Mouse (Mus musculus) gonadal fat pad, adult 2 months (tissue): Measurements from ENCODE around the gene BC055324. TPM values are rescaled to one million over a fixed set of nuclear protein-coding genes. Genes with fewer than 3 reads are reported as not detected.

Experiments used
- DNase-seq: peaks from one replicate; pipeline ENCODE4 v3.0.0-alpha.2; 2012; ENCODE audit warnings: low read depth
- polyA plus RNA-seq: library from polyadenylated mRNA; depleted of rRNA; stranded (reverse); fragments of >200 nt; gene quantifications from 2 replicates; pipeline ENCODE4 v1.2.3, GENCODE M21; 2012

Gene BC055324
- polyA plus RNA-seq, 1 experiment: 1.3 TPM

GRCm38 (mm10) chr1:163953396-163953795 lies 41.2 kb downstream of the BC055324 start:
- no peak for DNase-seq

- DNase-seq: no peak
Measured at GRCm38 (mm10) chr1:163942056-163942455, 52.5 kb downstream of the BC055324 start.

GRCm38 (mm10) chr1:163934591-163934990 lies 60.0 kb downstream of the BC055324 start:
- DNase-seq: no peak

GRCm38 (mm10) chr1:163931801-163932200 lies 62.8 kb downstream of the BC055324 start:
- DNase-seq: no peak

GRCm38 (mm10) chr1:163930458-163930794 lies 64.2 kb downstream of the BC055324 start:
- DNase-seq: no peak

- DNase-seq: peak; percentile 38
Measured at GRCm38 (mm10) chr1:163929636-163930457, 64.7 kb downstream of the BC055324 start.

- no peak for DNase-seq
Measured at GRCm38 (mm10) chr1:163928846-163929245, 65.8 kb downstream of the BC055324 start, which contains the start of gene Scyl3. Gene Scyl3, plus strand, starts transcription at chr1:163929100.

- DNase-seq: no peak
Measured at GRCm38 (mm10) chr1:163924093-163924492, 70.5 kb downstream of the BC055324 start.

- no peak for DNase-seq
Measured at GRCm38 (mm10) chr1:163917349-163918160, 77.0 kb downstream of the BC055324 start.

GRCm38 (mm10) chr1:163911981-163912380 lies 82.6 kb downstream of the BC055324 start:
- no peak for DNase-seq

- DNase-seq: no peak
Measured at GRCm38 (mm10) chr1:163910785-163911184, 83.8 kb downstream of the BC055324 start.

GRCm38 (mm10) chr1:163910343-163910742 lies 84.3 kb downstream of the BC055324 start:
- DNase-seq: no peak

GRCm38 (mm10) chr1:163908389-163908788 lies 86.2 kb downstream of the BC055324 start:
- no peak for DNase-seq

GRCm38 (mm10) chr1:163907007-163907811 lies 87.4 kb downstream of the BC055324 start:
- DNase-seq: no peak

- DNase-seq: no peak
Measured at GRCm38 (mm10) chr1:163903411-163903810, 91.2 kb downstream of the BC055324 start.

- no peak for DNase-seq
Measured at GRCm38 (mm10) chr1:163900168-163900567, 94.4 kb downstream of the BC055324 start.

- DNase-seq: no peak
Measured at GRCm38 (mm10) chr1:163899575-163899974, 95.0 kb downstream of the BC055324 start.

- no peak for DNase-seq
Measured at GRCm38 (mm10) chr1:163898291-163898764, 96.3 kb downstream of the BC055324 start.
